Mouse (Mus musculus): ENCODE data around the gene Ube3b.

- TF ChIP-seq CTCF (IDR thresholded peaks at IDR 0.05; ENCODE audit: low read depth, low read length), result no peak
- no peak for TF ChIP-seq POLR2A (IDR thresholded peaks at IDR 0.05; ENCODE audit: extremely low read depth, insufficient read depth, low read length)
Measured at GRCm38 (mm10) chr5:114371331-114371730, 9.1 kb upstream of the Ube3b start.
